Mouse (Mus musculus): ENCODE data around the gene Ostn. TPM values are rescaled to one million over a fixed set of nuclear protein-coding genes. Genes with fewer than 3 reads are reported as not detected.
A peak's percentile ranks its signal among the peaks of the same experiment; 100 is the strongest.

Gene Ostn
- total and polyA plus RNA-seq, 3 experiments: not detected

GRCm38 (mm10) chr16:27348359-27348758, 41.1 kb downstream of the Ostn start:
- DNase-seq (ENCODE audit: low read depth, low spot score): no peak

GRCm38 (mm10) chr16:27349235-27349634, 41.9 kb downstream of the Ostn start:
- H3K9ac ChIP-seq (ENCODE audit: control insufficient read depth, low read depth, low read length, poor library complexity, severe bottlenecking): no peak overlapping the region
- TF ChIP-seq TAL1 (IDR thresholded peaks at IDR 0.05; ENCODE audit: low read length) (no peak), CHD2 (IDR thresholded peaks at IDR 0.05; ENCODE audit: low read length) (no peak)
- H3K36me3 ChIP-seq (ENCODE audit: control insufficient read depth in 1 of 2, insufficient read depth in 2 of 2, low read length in 2 of 2): no peaks in the 10 kb centered on the region; a peak in 1 of 4 replicates
- peak overlapping the region; percentile 26 to 40; a peak in 3 of 4 replicates for H3K4me3 ChIP-seq (ENCODE audit: control insufficient read depth in 1 of 2, insufficient read depth in 1 of 2, low read depth in 2 of 2, low read length in 2 of 2)
- no peaks in the 10 kb centered on the region for H3K4me1 ChIP-seq (ENCODE audit: control insufficient read depth in 1 of 2, insufficient read depth in 2 of 2, low read length in 2 of 2)
- peak; percentile 13 for DNase-seq (ENCODE audit: low read depth, low spot score)
- H3K79me2 ChIP-seq (ENCODE audit: control insufficient read depth, insufficient read depth, low read length, poor library complexity): no peaks in the 10 kb centered on the region
- no peaks in the 10 kb centered on the region for H3K9me3 ChIP-seq (replicated peaks; ENCODE audit: insufficient read depth, low read length)
- H3K27ac ChIP-seq (ENCODE audit: control insufficient read depth, low read depth, low read length): no peak overlapping the region
- peaks cover 0 to 1% of the 10 kb centered on the region in 2 experiments; a peak in 2 of 4 replicates for H3K27me3 ChIP-seq (ENCODE audit: control insufficient read depth in 1 of 2, insufficient read depth in 2 of 2, low read length in 2 of 2)

More at GRCm38 (mm10) chr16:27348359-27348758, 41.1 kb downstream of the Ostn start:
- no peak overlapping the region for H3K27ac ChIP-seq (ENCODE audit: control insufficient read depth, low read depth, low read length)
- H3K36me3 ChIP-seq (ENCODE audit: control insufficient read depth in 1 of 2, insufficient read depth in 2 of 2, low read length in 2 of 2): no peaks in the 10 kb centered on the region; a peak in 1 of 4 replicates
- no peak for TF ChIP-seq NELFE (IDR thresholded peaks at IDR 0.05; ENCODE audit: low read depth, low read length)
- TF ChIP-seq JUND (IDR thresholded peaks at IDR 0.05; ENCODE audit: low read depth, low read length): no peak
- TF ChIP-seq CHD1 (IDR thresholded peaks at IDR 0.05; ENCODE audit: low read depth, low read length): no peak
- TF ChIP-seq RAD21 (IDR thresholded peaks at IDR 0.05; ENCODE audit: low read depth, low read length): no peak
- no peak for TF ChIP-seq ETS1 (IDR thresholded peaks at IDR 0.05; ENCODE audit: low read depth, low read length)
- TF ChIP-seq UBTF (IDR thresholded peaks at IDR 0.05; ENCODE audit: borderline replicate concordance, insufficient read depth, low read depth, low read length): no peak
- TF ChIP-seq POLR2AphosphoS5 (IDR thresholded peaks at IDR 0.05; ENCODE audit: borderline replicate concordance, low read depth, low read length): no peak
- no peak for TF ChIP-seq ELF1 (IDR thresholded peaks at IDR 0.05; ENCODE audit: low read depth, low read length)
- no peak for TF ChIP-seq ZMIZ1 (IDR thresholded peaks at IDR 0.05; ENCODE audit: low read depth, low read length)
- no peak for TF ChIP-seq EP300 (IDR thresholded peaks at IDR 0.05; ENCODE audit: low read depth in 1 of 2, low read length in 2 of 2)
- no peak for TF ChIP-seq BHLHE40 (IDR thresholded peaks at IDR 0.05; ENCODE audit: borderline replicate concordance, low read depth, low read length)
- no peak for TF ChIP-seq RCOR1 (IDR thresholded peaks at IDR 0.05; ENCODE audit: low read depth, low read length)
- TF ChIP-seq MXI1 (IDR thresholded peaks at IDR 0.05; ENCODE audit: low read depth, low read length): no peak
- no peak for TF ChIP-seq MYB (IDR thresholded peaks at IDR 0.05; ENCODE audit: low read depth, low read length)
- no peak for TF ChIP-seq ZKSCAN1 (IDR thresholded peaks at IDR 0.05; ENCODE audit: low read depth, low read length)
- no peaks in the 10 kb centered on the region for H3K9me3 ChIP-seq (replicated peaks; ENCODE audit: insufficient read depth, low read length)
- peaks cover 0 to 1% of the 10 kb centered on the region in 2 experiments; a peak in 2 of 4 replicates for H3K27me3 ChIP-seq (ENCODE audit: control insufficient read depth in 1 of 2, insufficient read depth in 2 of 2, low read length in 2 of 2)
- no peaks in the 10 kb centered on the region for H3K4me1 ChIP-seq (ENCODE audit: control insufficient read depth in 1 of 2, insufficient read depth in 2 of 2, low read length in 2 of 2)
- no peaks in the 10 kb centered on the region for H3K79me2 ChIP-seq (ENCODE audit: control insufficient read depth, insufficient read depth, low read length, poor library complexity)
- no peak overlapping the region for H3K4me3 ChIP-seq (ENCODE audit: control insufficient read depth in 1 of 2, insufficient read depth in 1 of 2, low read depth in 2 of 2, low read length in 2 of 2)
- H3K9ac ChIP-seq (ENCODE audit: control insufficient read depth, low read depth, low read length, poor library complexity, severe bottlenecking): no peak overlapping the region

All from MEL (cell line).